Mouse (Mus musculus) cerebellum, adult 2 months (tissue): ENCODE measurements around the gene Epb41l1.

Source experiments
- CTCF ChIP-seq: fragments of 200-500 bp; IDR thresholded peaks from 2 replicates; pipeline ENCODE4 v1.5.1; 2011; ENCODE audit warnings: low read depth, mild to moderate bottlenecking, control low read depth, low read length, moderate library complexity, borderline replicate concordance; ENCODE audit not compliant: insufficient read depth
- POLR2A ChIP-seq: fragments of 200-500 bp; IDR thresholded peaks from 2 replicates; pipeline ENCODE4 v1.6.1; 2011; ENCODE audit warnings: low read length, control low read depth, borderline replicate concordance; ENCODE audit not compliant: insufficient read depth

- TF ChIP-seq CTCF (no peak), POLR2A (no peak)
Measured at GRCm38 (mm10) chr2:156491796-156492195, 71.1 kb downstream of the Epb41l1 start.
